Mouse (Mus musculus): ENCODE data around the gene Szrd1.

The Szrd1 gene

GRCm38 (mm10) chr4:141139116-141139970 lies at the start of gene Szrd1:
Gene Szrd1 (minus strand): TSS chr4:141139775.
- Histone ChIP-seq H3K36me3 (ENCODE audit: insufficient read depth, low read length) (peaks cover 29% of the 10 kb centered on the region), H3K4me1 (replicated peaks; ENCODE audit: low read depth, low read length) (peaks cover 59% of the 10 kb centered on the region), H3K4me3 (replicated peaks; ENCODE audit: low read length) (peak within 1 kb of the TSS; percentile 93), H3K9me3 (ENCODE audit: low read length) (no peaks in the 10 kb centered on the region), H3K27me3 (ENCODE audit: insufficient read depth, low read length) (no peaks in the 10 kb centered on the region)
- no peak for TF ChIP-seq POU5F1 (IDR thresholded peaks at IDR 0.05; ENCODE audit: borderline replicate concordance, low read length)
- TF ChIP-seq CTCF (conservative IDR thresholded peaks at IDR 0.05; ENCODE audit: low read length): no peak
- TF ChIP-seq NANOG (IDR thresholded peaks at IDR 0.05; ENCODE audit: borderline replicate concordance, low read length): no peak

GRCm38 (mm10) chr4:141186923-141187836 lies 47.6 kb upstream of the Szrd1 start:
- TF ChIP-seq NANOG (IDR thresholded peaks at IDR 0.05; ENCODE audit: borderline replicate concordance, low read length) (no peak), POU5F1 (IDR thresholded peaks at IDR 0.05; ENCODE audit: borderline replicate concordance, low read length) (no peak), CTCF (conservative IDR thresholded peaks at IDR 0.05; ENCODE audit: low read length) (no peak)
- H3K9me3 ChIP-seq (ENCODE audit: low read length): no peaks in the 10 kb centered on the region
- H3K36me3 ChIP-seq (ENCODE audit: insufficient read depth, low read length): peaks cover 92% of the 10 kb centered on the region
- H3K27me3 ChIP-seq (ENCODE audit: insufficient read depth, low read length): no peaks in the 10 kb centered on the region
- peaks cover 29% of the 10 kb centered on the region for H3K4me1 ChIP-seq (replicated peaks; ENCODE audit: low read depth, low read length)
- H3K4me3 ChIP-seq (replicated peaks; ENCODE audit: low read length): no peak overlapping the region

- H3K27me3 ChIP-seq (ENCODE audit: insufficient read depth, low read length): no peaks in the 10 kb centered on the region
- H3K4me1 ChIP-seq (replicated peaks; ENCODE audit: low read depth, low read length): peaks cover 33% of the 10 kb centered on the region
- TF ChIP-seq CTCF (conservative IDR thresholded peaks at IDR 0.05; ENCODE audit: low read length): no peak
- no peak for TF ChIP-seq POU5F1 (IDR thresholded peaks at IDR 0.05; ENCODE audit: borderline replicate concordance, low read length)
- no peak for TF ChIP-seq NANOG (IDR thresholded peaks at IDR 0.05; ENCODE audit: borderline replicate concordance, low read length)
- no peak overlapping the region for H3K4me3 ChIP-seq (replicated peaks; ENCODE audit: low read length)
- peaks cover 91% of the 10 kb centered on the region for H3K36me3 ChIP-seq (ENCODE audit: insufficient read depth, low read length)
- no peaks in the 10 kb centered on the region for H3K9me3 ChIP-seq (ENCODE audit: low read length)
Measured at GRCm38 (mm10) chr4:141184426-141184825, 44.9 kb upstream of the Szrd1 start.

GRCm38 (mm10) chr4:141183932-141184331 lies 44.4 kb upstream of the Szrd1 start:
- Histone ChIP-seq H3K36me3 (ENCODE audit: insufficient read depth, low read length) (peaks cover 94% of the 10 kb centered on the region), H3K4me1 (replicated peaks; ENCODE audit: low read depth, low read length) (peaks cover 33% of the 10 kb centered on the region), H3K9me3 (ENCODE audit: low read length) (no peaks in the 10 kb centered on the region), H3K4me3 (replicated peaks; ENCODE audit: low read length) (no peak overlapping the region), H3K27me3 (ENCODE audit: insufficient read depth, low read length) (no peaks in the 10 kb centered on the region)
- TF ChIP-seq NANOG (IDR thresholded peaks at IDR 0.05; ENCODE audit: borderline replicate concordance, low read length) (no peak), POU5F1 (IDR thresholded peaks at IDR 0.05; ENCODE audit: borderline replicate concordance, low read length) (no peak), CTCF (conservative IDR thresholded peaks at IDR 0.05; ENCODE audit: low read length) (no peak)

GRCm38 (mm10) chr4:141181981-141182380 lies 42.4 kb upstream of the Szrd1 start:
- Histone ChIP-seq H3K4me3 (replicated peaks; ENCODE audit: low read length) (no peak overlapping the region), H3K4me1 (replicated peaks; ENCODE audit: low read depth, low read length) (peaks cover 32% of the 10 kb centered on the region), H3K27me3 (ENCODE audit: insufficient read depth, low read length) (no peaks in the 10 kb centered on the region), H3K36me3 (ENCODE audit: insufficient read depth, low read length) (peaks cover 92% of the 10 kb centered on the region), H3K9me3 (ENCODE audit: low read length) (no peaks in the 10 kb centered on the region)
- no peak for TF ChIP-seq POU5F1 (IDR thresholded peaks at IDR 0.05; ENCODE audit: borderline replicate concordance, low read length)

- Histone ChIP-seq H3K36me3 (ENCODE audit: insufficient read depth, low read length) (peaks cover 92% of the 10 kb centered on the region), H3K27me3 (ENCODE audit: insufficient read depth, low read length) (no peaks in the 10 kb centered on the region), H3K9me3 (ENCODE audit: low read length) (no peaks in the 10 kb centered on the region), H3K4me1 (replicated peaks; ENCODE audit: low read depth, low read length) (peaks cover 20% of the 10 kb centered on the region), H3K4me3 (replicated peaks; ENCODE audit: low read length) (no peak overlapping the region)
- no peak for TF ChIP-seq NANOG (IDR thresholded peaks at IDR 0.05; ENCODE audit: borderline replicate concordance, low read length)
- TF ChIP-seq POU5F1 (IDR thresholded peaks at IDR 0.05; ENCODE audit: borderline replicate concordance, low read length): no peak
- TF ChIP-seq CTCF (conservative IDR thresholded peaks at IDR 0.05; ENCODE audit: low read length): no peak
Measured at GRCm38 (mm10) chr4:141180831-141181230, 41.3 kb upstream of the Szrd1 start.

- H3K9me3 ChIP-seq (ENCODE audit: low read length): no peaks in the 10 kb centered on the region
- H3K4me3 ChIP-seq (replicated peaks; ENCODE audit: low read length): no peak overlapping the region
- no peak for TF ChIP-seq CTCF (conservative IDR thresholded peaks at IDR 0.05; ENCODE audit: low read length)
- TF ChIP-seq NANOG (IDR thresholded peaks at IDR 0.05; ENCODE audit: borderline replicate concordance, low read length): no peak
- no peak for TF ChIP-seq POU5F1 (IDR thresholded peaks at IDR 0.05; ENCODE audit: borderline replicate concordance, low read length)
- H3K36me3 ChIP-seq (ENCODE audit: insufficient read depth, low read length): peaks cover 91% of the 10 kb centered on the region
- peaks cover 16% of the 10 kb centered on the region for H3K4me1 ChIP-seq (replicated peaks; ENCODE audit: low read depth, low read length)
- H3K27me3 ChIP-seq (ENCODE audit: insufficient read depth, low read length): no peaks in the 10 kb centered on the region
Measured at GRCm38 (mm10) chr4:141178500-141178899, 38.9 kb upstream of the Szrd1 start.

GRCm38 (mm10) chr4:141176328-141176838 lies 36.8 kb upstream of the Szrd1 start:
- Histone ChIP-seq H3K4me3 (replicated peaks; ENCODE audit: low read length) (no peak overlapping the region), H3K27me3 (ENCODE audit: insufficient read depth, low read length) (no peaks in the 10 kb centered on the region), H3K9me3 (ENCODE audit: low read length) (no peaks in the 10 kb centered on the region), H3K4me1 (replicated peaks; ENCODE audit: low read depth, low read length) (peaks cover 14% of the 10 kb centered on the region), H3K36me3 (ENCODE audit: insufficient read depth, low read length) (peaks cover 89% of the 10 kb centered on the region)
- TF ChIP-seq NANOG (IDR thresholded peaks at IDR 0.05; ENCODE audit: borderline replicate concordance, low read length) (no peak), CTCF (conservative IDR thresholded peaks at IDR 0.05; ENCODE audit: low read length) (no peak), POU5F1 (IDR thresholded peaks at IDR 0.05; ENCODE audit: borderline replicate concordance, low read length) (no peak)

Measured in E14TG2a.4 (cell line).